Mouse (Mus musculus) yolk sac, embryonic 10.5 days (tissue): ENCODE data around the gene Nnmt.

Experiments
- DNase-seq: peaks from one replicate; pipeline ENCODE4 v3.0.0-alpha.2; 2017; ENCODE audit warnings: low spot score

Nnmt gene

DNA sequence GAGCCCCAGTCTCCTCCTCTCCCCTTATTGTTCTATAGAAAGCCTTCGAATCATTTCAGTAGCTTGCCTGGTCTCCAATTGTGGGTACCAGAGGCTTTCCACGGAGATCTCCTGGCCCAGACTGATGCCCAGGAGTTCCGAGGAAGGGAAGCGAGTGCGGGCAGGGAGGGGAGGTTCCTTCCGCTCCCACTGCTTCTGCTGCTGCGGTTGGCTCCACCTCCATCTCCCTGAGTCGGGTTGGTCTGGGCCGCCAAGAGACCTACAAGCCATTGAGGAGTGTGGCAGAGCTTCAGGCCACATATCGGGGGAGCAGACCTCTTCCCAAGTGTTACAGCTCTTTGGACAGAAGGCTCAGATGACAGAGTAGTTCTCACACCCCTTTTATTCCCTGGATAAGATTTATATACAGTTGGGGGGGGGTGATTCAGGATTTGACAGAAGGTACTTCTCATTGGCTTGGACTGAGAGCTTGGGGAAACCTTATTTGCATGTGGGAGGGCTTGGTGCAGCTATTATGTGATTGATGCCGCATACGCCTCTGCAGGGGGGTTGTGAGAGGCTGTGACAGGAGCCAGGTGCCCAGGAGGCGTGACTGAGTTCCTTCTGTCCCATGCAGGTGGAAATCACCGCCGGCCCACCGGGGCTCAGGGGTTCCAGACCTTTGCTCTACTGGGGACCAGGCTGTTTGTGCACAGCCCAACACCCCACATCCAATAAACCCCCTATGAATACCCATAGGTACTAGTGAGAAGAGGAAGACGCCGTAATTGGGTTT lies 30.8 kb upstream of the Nnmt start:
- DNase-seq: no peak

DNA sequence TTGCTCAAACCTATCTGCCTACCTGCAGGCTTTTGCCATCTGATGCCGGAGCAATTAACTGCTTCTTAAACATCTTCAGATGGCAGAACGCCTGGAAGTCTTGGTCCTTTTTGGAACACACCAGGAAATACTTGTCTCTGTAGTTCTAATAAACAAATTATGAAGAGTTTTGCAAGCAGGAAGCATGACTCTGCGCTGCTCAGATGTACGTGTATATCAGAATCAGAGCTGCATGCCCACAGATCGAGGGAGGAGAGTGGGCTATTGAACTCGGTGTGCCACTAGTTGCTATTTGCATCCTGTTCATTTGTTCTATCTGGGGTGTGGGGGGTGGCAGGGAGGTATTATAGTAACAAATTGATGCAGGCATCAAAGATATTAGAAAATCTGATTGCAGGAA lies 28.2 kb upstream of the Nnmt start:
- DNase-seq: no peak

DNA sequence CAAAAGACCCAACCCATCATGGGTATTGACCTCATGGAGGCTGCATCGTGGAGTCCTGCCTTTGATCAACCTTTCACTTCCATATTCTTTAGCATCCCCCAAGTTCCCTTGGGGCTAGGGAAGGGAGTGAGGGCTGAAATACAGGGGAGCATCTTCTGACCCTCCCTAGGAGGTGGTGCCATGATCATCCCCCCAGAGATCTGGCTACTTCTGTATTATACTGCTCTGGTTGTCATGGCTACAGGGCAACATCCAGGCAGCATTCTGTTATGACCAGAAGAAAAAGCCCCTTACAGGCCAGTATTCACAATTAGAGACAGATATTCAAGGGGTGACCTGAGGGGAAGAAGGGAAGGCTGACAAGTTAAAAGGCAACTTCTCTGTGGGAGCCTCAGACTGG lies 14.3 kb upstream of the Nnmt start:
- DNase-seq: no peak

DNA sequence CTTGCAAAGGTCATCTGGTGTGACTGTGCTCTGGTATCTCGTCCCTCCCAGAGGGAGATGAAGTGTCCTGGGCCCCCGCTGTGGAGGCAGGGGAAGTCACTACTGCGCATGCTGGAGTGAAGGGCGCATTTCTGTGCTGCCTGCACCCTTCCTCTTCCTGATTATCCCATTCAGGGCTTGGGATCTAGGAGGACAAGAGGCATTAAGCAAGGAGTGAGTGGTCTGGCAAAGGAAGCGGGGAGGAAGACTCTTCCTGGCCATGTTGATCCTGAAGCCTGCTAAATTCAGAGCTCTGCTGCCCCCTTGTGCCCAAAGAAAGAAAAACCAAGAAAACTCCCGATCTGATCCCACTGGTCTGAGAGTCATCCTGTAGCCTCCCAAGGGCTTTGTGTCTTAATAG lies 13.6 kb upstream of the Nnmt start:
- peak; percentile 61 for DNase-seq

DNA sequence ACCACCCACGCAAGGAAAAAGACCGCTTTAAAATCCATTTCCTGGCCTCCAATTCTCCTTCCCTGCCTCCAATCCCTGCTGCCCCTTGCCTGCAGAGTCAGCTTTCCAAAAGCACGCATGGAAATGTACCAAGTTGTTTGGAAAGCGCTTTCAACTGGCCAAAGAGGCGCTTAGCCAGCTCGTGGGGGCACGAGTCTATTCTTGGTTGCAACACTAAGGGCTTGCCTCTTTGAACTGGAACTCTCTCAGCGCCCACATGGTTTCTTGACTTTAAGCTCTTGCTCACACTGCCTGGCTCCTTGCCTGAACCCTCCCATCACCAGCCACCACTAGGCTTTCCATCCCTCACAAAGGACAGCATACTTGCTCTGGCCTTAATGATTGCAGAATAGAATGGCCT lies 13.2 kb upstream of the Nnmt start:
- DNase-seq: no peak

DNA sequence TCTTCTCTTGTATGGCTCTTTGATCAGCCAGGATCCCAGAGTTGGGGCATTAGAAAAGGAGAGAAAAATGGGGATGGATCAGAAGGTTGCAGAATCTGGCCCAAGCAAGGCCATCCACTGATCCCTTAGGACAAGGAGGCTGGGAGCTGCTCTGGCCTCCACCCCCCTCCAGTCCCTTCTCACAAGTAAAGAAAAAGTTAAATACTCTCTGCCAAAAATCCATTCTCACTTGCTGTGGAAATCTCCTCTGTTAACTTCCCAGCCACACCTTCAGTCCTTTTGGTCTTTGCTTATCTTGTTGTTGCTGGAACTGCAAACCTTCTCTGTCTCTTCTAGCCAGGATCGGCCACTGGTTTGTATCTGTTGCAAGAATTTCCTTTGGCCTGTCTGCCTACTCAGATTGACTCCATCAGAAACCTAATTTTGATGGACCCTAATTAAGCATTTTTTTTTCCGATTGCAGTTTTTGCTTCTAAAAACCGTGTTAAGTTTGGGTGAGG lies 12.6 kb upstream of the Nnmt start:
- DNase-seq: no peak

DNA sequence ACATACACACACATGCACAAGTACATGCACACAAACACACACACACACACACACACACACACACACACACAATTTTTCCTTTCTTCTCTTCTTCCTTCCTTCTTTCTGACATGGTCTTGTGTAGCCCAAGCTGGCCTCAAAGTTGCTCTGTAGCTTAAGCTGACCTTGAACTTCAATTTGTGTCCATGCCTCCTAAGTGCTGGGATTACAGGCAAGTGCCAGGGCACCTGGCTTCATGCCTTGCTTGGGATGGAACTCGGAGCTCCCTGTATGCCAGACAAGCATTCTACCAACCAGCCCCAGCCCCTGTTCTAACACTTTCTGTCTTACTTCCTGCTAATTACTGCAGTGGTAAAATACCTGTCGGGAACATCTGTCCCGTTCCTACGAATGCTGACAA lies 8.3 kb upstream of the Nnmt start:
- DNase-seq: no peak

DNA sequence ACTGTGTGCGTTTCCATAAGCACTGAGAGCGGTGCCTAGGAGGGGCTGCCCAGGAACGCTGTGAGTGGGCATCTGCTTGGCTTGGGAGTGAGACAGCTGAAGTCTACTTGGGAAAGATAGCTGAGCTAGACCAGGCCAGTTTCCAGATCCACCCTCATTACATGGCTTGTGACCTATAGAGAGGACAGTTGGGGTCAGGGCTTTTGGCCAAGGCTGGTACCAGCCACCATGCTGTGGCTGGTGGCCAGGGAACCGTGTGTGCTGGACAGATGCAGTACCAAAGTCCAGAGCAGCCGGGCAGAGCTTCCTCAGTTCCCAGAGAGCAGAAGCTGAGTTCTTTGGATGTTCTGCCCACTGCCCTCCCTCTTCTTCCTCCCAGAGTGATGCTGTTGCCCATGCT lies 7.6 kb upstream of the Nnmt start:
- no peak for DNase-seq

DNA sequence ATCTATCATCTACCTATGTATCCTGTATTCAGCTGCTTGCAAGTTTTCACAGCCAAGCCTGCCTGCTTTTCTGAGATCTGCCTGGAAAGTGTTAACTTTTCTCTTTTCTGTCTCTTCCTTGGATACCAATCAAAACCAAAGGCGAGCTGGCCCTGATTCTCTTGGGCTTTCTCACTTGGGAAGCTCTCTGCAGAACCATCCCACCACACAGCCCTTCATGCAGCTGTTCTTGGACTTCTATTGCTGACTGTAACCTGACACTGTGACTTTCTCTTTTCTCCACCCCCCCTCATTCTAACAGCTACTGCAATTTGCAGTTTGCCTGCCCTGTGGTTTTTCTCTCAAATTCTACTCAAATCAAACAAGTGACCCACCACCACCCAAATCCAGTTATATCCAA lies 6.1 kb upstream of the Nnmt start:
- no peak for DNase-seq

DNA sequence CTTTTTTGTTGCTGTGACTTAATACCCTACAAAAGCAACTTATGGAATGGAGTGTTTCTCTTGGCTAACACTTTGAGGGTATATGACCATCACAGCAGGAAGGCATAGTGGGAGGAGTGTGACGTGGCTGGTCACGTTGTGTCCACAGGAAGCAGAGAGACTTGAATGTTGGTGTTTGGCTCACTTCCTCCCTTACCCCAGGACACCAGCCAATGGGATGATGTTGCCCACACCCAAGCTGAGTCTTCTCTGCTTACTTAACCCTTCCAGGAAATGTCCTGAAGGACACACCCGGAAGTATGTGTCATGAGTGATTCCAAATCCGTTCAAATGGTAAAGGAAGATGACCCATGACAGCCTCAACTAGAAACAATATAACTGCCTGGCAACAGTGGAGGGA lies 4.8 kb upstream of the Nnmt start:
- no peak for DNase-seq

DNA sequence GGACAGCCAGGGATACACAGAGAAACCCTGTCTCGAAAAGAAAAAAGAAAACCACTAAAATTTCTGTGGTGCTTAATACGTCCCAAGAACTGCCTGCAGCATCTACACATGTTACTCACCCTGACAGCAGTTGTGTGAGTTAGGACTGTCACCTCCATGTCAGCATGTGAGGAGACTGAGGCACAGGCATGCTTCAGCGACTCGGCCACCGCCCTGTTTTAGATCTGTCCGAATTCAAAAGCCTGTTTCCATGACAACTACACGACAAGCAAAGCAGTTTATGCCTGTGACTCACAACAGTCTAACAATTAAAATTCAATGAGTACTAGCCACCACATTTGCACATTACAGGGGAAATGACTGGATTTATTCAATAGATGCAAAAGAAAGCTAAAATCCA lies 2.5 kb upstream of the Nnmt start:
- DNase-seq: no peak

DNA sequence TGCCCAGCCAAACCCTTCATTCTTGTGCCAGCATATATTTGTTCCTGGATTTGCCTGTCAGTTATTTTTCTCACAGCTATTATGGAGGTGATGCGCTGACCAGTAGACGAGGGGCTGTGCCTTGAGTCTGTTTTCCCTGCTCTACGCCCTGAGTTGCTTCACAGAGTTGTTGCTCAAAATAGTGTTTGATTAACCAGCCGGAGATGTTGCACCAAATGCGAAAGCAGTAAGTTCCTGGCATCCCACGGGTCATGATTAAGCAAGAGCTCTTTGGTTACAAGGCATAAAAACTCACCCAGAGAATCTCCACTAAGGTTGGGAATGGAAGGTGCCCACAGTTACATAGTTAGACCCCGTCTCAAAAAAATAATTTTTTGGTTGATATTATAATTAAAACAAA lies 1.2 kb upstream of the Nnmt start:
- no peak for DNase-seq

DNA sequence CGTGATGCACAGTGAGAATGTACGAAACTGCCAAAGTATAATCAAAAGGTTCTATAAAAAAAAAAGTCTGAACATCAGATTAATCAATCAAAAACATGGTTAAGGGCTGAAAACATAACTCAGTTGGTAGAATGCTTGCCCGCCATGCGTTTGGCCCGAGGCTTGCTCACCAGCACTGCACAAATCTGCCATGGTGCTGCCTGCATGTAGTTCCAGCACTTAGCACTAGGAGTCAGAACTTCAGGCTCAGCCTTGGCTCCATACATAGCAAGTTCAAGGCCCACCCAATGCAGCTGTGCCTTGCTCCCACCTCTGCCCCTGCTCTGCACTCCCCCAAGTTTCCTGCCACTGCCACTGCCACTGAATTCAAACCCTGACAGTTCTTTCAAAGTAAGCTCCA lies 744 bp upstream of the Nnmt start:
- DNase-seq: no peak

DNA sequence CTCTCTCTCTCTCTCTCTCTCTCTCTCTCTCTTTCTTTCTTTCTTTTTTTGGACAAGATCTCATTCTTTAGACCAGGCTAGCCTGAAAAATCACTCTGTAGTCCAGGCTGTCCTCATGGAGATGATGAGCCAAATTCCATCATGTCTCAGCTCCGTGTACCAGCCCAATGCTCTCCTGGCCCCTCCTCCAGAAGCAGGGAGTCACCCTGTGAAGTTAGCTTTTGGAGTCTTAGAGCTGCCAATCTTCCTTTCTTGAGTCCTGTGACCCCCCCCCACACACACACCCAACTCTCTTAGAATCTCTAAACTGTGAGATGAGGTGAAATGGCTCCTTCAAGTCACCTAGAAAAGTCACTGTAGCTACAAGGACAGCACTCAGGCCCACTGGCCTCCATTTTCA lies 727 bp downstream of the Nnmt start:
- DNase-seq: no peak

DNA sequence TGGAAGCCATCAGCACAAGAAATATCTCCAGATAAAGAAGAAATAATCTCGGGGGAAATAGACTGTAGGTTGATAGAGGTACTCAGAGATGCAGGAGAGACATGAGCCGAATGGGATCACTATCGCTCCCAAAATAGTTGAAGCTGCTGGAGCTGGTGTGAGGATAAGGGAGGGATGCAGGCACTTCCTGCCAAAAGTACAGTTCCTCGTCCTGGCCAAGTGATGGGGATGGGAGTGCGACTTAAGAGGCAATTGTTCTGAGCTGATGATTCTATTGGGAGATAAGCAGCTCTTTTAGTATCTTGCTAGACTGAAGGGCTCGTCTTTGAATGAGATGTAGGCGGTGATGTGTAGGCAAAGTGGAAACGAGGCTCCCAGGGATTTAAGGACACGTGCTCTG lies 4.1 kb downstream of the Nnmt start:
- DNase-seq: no peak

DNA sequence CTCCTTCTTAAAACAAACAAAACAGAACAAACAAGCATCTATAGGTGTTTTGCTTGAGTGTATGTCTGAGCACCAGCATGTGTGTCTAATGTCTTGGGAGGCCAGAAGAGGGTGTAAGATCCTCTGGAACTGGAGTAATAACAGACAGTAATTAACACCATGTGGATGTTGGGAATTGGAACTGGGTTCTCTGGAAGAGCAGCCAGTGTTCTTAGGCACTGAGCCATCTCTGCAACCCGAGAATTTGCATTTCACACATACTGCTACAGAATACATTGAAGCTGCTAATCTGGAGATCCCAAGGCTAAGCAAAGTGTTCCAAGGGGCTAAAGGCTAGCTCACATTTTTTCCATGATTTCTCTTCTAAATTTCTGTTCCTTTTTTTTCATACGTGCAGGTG lies 4.9 kb downstream of the Nnmt start:
- no peak for DNase-seq

DNA sequence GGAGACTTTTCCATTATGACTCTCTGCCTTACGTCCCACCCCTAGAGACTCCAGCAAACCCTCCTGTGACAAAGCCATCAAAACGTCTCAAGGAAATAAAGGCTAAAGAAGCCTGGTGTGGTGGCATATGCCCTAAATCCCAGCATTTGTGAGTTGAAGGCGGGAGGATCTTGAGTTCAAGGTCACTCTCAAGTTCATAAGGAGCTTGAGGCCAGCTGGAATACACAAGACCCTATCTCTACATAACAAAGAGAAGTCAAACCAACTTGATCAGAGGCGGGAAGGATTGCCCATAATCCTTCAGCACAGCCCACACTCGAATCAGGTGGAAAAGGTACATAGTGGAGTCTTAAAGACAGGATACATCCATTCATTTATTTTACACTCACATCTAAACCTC lies 7.5 kb downstream of the Nnmt start:
- no peak for DNase-seq

DNA sequence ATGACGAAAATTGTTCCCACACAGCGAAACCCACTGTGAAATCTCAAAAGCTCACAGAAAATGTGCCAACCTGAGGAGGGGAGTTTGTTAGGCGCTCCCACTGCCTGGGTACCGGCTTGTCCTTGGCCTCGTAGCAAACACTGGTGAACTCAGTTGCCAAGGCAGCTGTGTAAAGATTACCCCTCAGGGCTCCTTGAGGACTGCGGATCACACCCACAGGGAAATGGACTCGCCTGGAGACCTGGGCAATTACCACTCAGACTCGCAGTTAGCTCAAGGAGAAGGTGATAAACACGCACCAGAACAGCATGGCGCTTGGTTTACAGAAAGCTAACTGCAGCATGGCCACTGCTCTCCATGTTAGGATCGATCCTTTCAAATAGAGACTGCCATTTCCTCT lies 8.0 kb downstream of the Nnmt start:
- DNase-seq: no peak

DNA sequence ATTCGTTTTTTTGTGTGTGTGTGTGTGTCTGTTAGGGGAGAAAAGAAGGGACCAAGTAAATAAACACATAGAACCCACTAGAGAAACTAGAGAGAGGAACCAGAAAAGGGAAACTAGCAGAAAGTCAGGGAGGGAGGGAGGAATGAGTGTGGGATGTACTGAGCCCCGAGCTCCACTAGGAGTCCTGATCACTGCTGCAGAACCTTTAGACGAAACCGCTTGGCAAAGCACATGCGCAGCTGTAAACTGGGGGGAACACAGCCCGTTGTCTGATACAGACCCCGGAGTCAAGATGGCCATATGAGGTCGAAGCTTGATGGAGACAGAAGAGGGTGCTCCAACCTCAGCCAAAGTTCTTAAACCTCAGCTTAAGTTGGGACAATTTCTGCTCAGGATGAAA lies 11.0 kb downstream of the Nnmt start:
- DNase-seq: no peak

DNA sequence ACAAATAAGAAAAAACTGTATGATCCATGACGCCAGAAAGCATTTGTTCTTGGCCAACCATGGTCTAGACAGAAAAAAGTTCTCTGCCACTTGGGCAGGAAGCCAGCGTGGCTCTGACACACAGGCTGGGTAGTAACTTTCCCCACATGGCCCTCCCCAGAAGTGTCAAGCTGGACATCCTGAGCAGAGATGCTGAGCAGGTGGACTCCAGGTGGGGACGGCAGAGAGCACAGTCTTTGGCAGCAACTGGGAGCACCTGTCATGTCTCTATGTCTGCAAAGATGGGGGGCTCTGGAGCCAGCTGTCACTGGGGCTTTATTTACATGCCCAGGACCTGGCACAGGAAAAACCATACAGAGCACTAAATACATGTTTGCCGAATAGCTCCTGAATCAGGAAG lies 14.3 kb downstream of the Nnmt start:
- no peak for DNase-seq

DNA sequence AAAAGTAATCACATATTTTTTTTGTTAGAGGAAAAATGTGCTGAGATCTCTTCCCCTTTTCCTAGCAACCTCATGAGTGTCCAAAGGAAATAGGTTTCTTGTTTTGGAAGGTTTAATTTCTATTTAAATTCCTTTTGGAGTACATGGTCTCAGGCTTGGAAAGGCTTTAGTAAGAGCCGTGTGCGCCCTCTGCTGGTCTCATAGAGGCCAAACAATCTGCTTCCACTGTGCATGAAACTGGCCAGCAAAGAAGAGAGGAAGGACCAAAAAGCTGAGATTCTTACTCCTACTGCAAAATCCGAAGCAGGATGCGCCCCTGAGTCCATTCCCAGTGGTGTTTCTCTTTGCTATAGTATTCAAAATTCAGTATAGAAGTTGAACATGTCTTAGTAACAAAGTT lies 18.6 kb downstream of the Nnmt start:
- DNase-seq: peak; percentile 13

DNA sequence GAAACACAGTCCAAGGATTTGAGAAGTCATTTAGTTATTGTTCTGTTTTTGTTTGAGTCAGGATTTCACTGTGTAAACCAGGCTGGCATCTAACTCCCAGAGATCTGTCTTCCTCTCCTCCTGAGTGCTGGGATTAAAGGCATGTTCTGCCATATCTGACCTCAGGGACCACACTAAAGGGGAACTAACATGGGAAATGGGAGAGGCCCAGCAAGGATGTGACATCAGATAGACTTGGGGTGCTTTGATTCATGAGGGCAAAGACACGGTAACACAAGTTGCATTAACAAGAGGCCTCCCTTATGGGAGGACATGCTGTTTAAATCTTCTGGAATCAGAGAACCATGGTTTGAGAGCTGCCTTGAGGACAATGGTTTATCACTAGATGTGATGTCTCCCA lies 24.1 kb downstream of the Nnmt start:
- DNase-seq: no peak

DNA sequence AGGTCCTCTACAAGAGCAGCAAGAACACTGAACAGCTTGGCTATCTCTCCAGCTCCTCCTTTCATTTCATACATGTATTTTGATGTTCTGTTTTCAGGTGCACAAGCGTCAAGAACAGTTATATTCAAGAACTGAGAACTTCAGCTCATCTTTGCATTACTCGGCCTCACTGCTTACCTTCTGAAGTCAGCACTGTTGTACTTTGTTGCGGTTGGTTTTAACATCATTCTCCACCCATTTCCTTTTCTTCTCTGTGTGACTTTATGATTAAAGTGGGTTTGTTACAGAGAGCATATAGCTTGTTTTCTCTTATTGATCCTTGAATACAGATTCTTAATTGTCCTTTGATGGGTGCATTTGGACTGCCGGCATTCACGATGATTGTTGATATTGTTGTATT lies 42.6 kb downstream of the Nnmt start:
- DNase-seq: no peak

DNA sequence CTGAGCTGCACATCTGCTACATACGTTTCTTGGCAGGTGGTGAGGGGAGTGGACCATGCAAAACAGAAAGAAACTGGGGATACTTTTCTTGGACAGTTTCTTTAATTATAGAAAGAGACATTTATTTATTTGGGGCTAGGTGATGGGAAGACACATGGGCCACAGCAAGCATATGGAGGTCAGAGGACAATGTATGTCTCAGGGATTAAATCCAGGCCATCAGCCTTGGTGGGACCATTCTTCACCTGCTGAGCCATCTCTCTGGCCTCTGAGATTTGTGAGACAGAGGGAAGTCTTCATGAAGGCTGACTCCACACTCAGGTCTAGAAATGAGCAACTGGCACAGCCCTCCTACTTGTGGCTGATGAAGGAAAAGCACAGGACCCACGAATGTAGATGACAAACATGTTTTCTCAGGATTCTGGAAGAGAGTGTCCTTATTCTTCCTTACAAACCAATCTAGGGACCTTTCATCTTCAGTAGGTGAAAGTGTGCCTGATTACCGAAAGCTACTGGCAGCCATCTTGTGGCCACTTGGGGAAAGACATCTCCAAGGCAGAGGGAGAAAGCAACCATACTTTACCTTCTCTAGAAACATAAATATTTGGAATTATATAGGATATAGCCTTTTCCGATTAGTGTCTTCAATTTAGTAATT lies 45.3 kb downstream of the Nnmt start:
- DNase-seq: peak; percentile 2
